Mouse (Mus musculus): ENCODE results near the gene Aunip.

The Aunip gene

GRCm38 (mm10) chr4:134510845-134511411 is at the start of gene Aunip:
Gene Aunip (plus strand): TSS chr4:134510999.
- DNase-seq (ENCODE audit: low spot score in 2 of 2): peak; percentile 78 to 84

GRCm38 (mm10) chr4:134461252-134461651 is 49.5 kb upstream of the Aunip start:
- DNase-seq (ENCODE audit: low spot score in 2 of 2): no peak

DNA sequence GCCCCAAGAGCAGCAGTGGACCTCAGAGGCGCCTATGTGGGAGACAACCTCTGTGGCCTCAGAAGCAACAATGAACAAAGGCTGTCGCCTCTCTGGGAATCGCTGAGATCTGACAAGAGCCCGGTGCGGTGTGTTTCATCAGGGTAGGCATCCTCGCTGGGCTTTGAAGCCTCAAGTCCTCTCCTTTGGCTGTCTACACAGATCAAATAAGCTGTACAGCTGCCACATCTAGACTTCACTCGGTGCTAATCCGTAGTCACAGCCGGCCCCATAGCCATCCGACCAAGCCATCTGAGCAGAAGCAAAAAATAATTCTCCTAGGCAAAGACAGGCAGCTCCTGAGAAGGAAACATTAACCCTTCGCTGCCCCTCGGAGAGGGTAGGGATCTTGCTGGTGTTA is 45.0 kb upstream of the Aunip start:
- no peak for DNase-seq (ENCODE audit: low spot score in 2 of 2)

GRCm38 (mm10) chr4:134466381-134467262 is 44.2 kb upstream of the Aunip start:
- DNase-seq (ENCODE audit: low spot score in 2 of 2): no peak

DNA sequence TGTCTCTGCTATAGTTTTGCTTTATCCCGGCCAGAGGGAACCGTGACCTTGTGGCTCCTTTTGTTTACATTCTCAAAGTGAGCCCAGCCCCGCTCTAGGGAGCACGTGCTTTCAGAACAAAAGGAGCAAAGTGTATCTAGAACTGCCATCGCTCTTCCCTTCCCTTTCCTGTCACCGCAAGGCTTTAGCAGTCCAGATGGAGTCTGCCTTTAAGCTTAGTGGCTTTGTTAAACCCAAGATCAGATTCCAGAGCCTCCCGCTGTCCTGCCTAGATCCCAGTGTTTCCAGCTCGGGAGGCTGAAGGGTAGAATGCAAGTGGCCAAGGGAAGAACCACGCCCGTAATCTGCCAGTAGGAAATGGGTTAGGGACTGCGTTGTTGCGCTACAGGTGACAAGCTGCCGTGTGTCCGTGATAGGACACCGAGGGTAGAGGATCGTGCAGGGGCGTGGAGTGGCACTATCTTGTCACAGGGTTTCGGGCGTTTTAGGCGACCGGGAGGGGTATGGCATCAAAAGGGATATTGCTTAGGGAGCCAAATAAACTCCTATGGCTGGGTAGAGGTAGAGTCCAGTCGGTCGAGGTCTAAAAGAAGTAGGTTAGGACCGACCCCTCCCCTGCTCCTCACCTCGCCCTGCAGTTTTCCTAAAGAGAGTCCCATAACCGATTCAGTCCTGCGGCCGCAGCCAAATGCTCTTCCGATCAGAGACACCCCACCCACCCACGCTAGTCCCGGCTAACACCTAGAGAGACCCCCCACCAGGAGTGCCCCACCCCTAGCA is 43.2 kb upstream of the Aunip start:
- DNase-seq (ENCODE audit: low spot score in 2 of 2): peak; percentile 12 to 32

DNA sequence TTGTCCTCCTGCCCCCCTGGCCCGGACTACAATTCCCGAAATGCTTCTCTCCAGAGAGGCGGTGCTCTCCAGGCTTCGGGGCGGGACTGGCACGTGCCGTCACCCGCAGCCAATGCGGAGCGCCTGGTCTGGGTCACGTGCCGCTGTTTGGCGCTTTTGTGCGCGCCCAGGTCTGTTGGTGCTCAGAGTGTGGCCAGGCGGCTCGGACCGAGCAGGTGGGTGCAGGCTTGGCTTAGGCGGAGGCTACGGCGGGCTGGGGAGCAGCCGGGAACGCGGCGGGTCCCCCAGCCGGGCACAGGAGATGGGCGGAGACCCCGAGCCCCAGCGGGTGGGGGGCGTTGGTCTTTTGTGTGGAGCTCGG is 42.6 kb upstream of the Aunip start, which contains the start of gene Stmn1:
Stmn1 (plus strand) TSS at position 106 of the 361 bp plus-strand sequence.
- DNase-seq (ENCODE audit: low spot score in 2 of 2): peak; percentile 96

DNA sequence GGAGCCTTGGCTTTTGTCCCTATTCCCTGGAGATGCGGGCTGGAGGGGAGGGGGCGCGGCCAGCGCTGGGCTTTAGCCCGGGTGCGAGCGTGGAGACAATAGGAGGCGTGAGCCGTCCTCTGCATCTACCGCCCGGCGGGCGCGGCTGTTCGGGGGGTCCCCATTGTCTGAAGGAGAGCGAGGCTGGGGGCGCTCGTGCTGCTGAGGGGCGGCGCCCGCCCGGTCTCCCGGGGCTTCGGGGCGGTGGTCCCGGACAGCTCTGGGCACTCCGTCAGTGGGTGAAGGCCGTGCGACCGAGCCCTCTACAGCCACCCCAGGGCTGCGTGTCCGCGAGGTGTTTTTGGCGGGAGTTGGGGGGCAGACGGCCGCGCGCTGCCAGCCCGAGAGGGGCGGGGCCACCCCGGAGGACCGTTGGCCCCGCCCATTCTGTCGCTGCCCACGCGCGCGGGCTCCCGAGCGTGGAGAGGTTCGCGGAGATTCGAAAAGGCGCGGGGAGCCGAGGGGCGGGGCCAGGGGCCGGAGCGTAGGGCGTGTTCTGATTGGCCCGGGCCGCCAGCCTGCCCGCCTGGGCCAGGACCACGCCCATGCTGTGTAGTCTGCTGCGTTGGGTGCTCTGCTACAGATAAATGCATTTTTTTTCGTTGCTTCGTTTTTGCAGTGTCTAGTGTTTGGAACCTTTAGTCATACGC is 42.1 kb upstream of the Aunip start:
- DNase-seq (ENCODE audit: low spot score in 2 of 2): peak; percentile 97

GRCm38 (mm10) chr4:134469341-134469796 is 41.4 kb upstream of the Aunip start:
- no peak for DNase-seq (ENCODE audit: low spot score in 2 of 2)

DNA sequence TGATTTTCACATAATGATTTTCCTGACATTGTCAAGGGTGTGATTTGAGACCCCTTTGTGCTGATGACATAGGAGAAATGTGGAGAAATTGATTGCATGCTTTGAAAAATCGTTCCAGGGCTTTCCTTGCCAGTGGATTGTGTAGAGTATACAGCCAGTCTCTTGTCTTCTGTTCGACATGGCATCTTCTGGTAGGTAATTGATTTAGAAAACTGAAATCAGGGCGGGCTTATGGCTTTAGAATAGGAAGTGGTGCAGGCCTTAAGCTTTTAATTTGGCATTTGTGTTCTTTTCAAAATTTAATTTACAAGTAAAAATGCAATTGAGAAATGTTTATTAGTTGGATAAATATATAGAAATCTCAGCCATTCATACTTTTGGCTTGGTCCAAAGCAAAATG is 40.8 kb upstream of the Aunip start:
- no peak for DNase-seq (ENCODE audit: low spot score in 2 of 2)

- no peak for DNase-seq (ENCODE audit: low spot score in 2 of 2)
Measured at GRCm38 (mm10) chr4:134471469-134471868, 39.3 kb upstream of the Aunip start.

- DNase-seq (ENCODE audit: low spot score in 2 of 2): no peak
Measured at GRCm38 (mm10) chr4:134473764-134474163, 37.0 kb upstream of the Aunip start.

DNA sequence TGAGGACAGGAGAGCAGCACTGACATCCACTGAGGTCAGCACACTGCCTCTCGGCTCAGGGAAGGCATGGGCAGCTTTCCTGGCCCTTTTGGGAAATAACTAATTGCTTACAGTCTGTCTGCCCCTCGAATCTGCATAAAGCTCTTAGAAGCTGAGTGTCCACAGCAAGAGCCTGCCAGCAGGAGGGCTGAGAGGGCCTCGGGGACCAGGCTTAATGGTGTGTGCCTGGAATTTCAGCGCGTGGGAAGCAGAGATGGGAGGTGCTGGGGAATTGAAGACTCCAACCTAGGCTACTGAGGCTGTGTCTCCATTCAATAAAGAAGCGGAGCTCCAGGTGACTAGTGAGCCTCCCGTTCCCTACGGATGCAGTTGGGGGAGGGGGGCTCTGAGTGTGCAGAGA is 36.6 kb upstream of the Aunip start:
- DNase-seq (ENCODE audit: low spot score in 2 of 2): no peak

GRCm38 (mm10) chr4:134476899-134477298 is 33.9 kb upstream of the Aunip start:
- DNase-seq (ENCODE audit: low spot score in 2 of 2): no peak

GRCm38 (mm10) chr4:134478031-134478430 is 32.8 kb upstream of the Aunip start:
- peak; percentile 84 to 87 for DNase-seq (ENCODE audit: low spot score in 2 of 2)

- no peak for DNase-seq (ENCODE audit: low spot score in 2 of 2)
Measured at GRCm38 (mm10) chr4:134479839-134480238, 31.0 kb upstream of the Aunip start.

DNA sequence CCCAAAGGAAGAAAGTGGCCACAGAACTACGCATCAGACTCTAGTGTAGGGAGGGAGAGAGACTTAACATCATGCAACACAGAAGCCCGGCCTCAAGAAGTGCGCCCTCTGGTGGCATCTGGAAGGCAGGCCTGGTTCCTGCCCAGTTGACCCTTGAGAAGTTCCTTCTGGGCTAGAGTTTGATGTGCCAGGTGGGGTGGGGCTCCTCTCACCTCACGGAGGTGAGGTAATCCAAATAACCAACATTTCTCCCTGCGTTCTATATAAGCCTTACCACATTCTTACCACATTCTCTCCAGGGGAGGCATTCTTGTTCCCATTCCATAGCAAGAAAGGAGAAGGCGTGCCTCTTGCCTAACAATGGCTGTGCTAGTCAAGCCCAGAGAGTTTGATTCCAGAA is 29.9 kb upstream of the Aunip start:
- peak; percentile 66 to 69 for DNase-seq (ENCODE audit: low spot score in 2 of 2)

- no peak for DNase-seq (ENCODE audit: low spot score in 2 of 2)
Measured at GRCm38 (mm10) chr4:134481270-134481669, 29.5 kb upstream of the Aunip start.

DNA sequence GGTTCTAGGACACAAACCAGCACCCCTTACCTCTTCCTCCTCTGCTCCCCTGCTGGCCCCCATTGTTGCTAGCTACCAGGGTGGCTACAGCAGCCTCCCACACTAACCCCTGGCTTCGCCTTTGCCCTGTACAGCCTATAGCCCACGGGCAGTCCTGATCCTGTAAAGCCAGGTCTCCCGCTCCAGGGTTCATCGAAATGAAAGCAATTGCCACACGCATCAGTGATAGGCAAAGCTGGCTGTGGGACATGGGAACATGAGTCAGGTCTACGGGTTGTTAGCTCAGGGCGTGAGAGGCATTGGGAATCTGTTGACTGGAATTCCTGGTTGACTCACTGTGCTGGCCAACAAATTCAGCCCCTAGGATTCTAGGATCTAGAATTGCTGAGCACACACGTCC is 28.4 kb upstream of the Aunip start:
- no peak for DNase-seq (ENCODE audit: low spot score in 2 of 2)

- no peak for DNase-seq (ENCODE audit: low spot score in 2 of 2)
Measured at GRCm38 (mm10) chr4:134483078-134483688, 27.6 kb upstream of the Aunip start.

DNA sequence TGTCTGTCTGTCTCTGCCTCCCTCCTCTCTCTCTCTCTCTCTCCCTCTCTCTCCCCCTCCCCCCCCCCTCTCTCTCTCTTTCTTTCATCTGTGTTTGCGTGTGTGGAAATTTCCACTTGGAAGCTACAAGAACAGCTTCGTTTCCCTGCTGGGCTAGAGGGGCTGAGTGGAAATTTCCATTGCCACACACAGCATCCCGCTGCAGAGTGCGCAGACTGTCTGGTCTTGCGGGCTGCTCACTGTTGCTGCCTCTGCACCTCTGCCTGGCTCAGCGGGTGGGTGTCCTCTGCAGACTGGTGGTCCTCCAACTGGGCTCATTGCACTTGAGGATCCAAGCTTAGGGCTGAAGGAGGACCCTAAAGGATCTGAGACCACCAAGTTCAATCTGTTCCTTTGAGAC is 27.1 kb upstream of the Aunip start:
- no peak for DNase-seq (ENCODE audit: low spot score in 2 of 2)

GRCm38 (mm10) chr4:134484231-134484630 is 26.6 kb upstream of the Aunip start:
- DNase-seq (ENCODE audit: low spot score in 2 of 2): no peak
